Mouse (Mus musculus): ENCODE results near the gene Sec22b.

Gene Sec22b

GRCm38 (mm10) chr3:97941440-97942259 is 40.7 kb downstream of the Sec22b start:
- DNase-seq = no peak

- DNase-seq = peak; percentile 27
Observed at GRCm38 (mm10) chr3:97942260-97942950, 41.4 kb downstream of the Sec22b start.

- peak; percentile 54 for DNase-seq
Observed at GRCm38 (mm10) chr3:97944462-97944861, 43.5 kb downstream of the Sec22b start.

GRCm38 (mm10) chr3:97946439-97946838 is 45.4 kb downstream of the Sec22b start:
- no peak for DNase-seq

GRCm38 (mm10) chr3:97948518-97948917 is 47.5 kb downstream of the Sec22b start:
- no peak for DNase-seq

GRCm38 (mm10) chr3:97949946-97950345 is 49.0 kb downstream of the Sec22b start:
- DNase-seq = no peak

GRCm38 (mm10) chr3:97951134-97951533 is 50.1 kb downstream of the Sec22b start:
- no peak for DNase-seq

- no peak for DNase-seq
Observed at GRCm38 (mm10) chr3:97953196-97953595, 52.2 kb downstream of the Sec22b start.

- DNase-seq = no peak
Observed at GRCm38 (mm10) chr3:97956322-97956721, 55.3 kb downstream of the Sec22b start.

GRCm38 (mm10) chr3:97956926-97957325 is 55.9 kb downstream of the Sec22b start:
- DNase-seq = no peak

GRCm38 (mm10) chr3:97960783-97961594 is 60.0 kb downstream of the Sec22b start:
- DNase-seq = no peak

- no peak for DNase-seq
Observed at GRCm38 (mm10) chr3:97961962-97962361, 61.0 kb downstream of the Sec22b start.

- DNase-seq = peak; percentile 29
Observed at GRCm38 (mm10) chr3:97964878-97965353, 63.9 kb downstream of the Sec22b start.

GRCm38 (mm10) chr3:97967627-97968026 is 66.6 kb downstream of the Sec22b start:
- DNase-seq = no peak

GRCm38 (mm10) chr3:97968191-97968590 is 67.2 kb downstream of the Sec22b start:
- no peak for DNase-seq

GRCm38 (mm10) chr3:97969019-97969418 is 68.0 kb downstream of the Sec22b start:
- DNase-seq = no peak

- peak; percentile 42 for DNase-seq
Observed at GRCm38 (mm10) chr3:97971117-97971516, 70.1 kb downstream of the Sec22b start.

- no peak for DNase-seq
Observed at GRCm38 (mm10) chr3:97972200-97972599, 71.2 kb downstream of the Sec22b start.

GRCm38 (mm10) chr3:97972707-97973106 is 71.7 kb downstream of the Sec22b start:
- no peak for DNase-seq
